Mouse (Mus musculus) hindbrain, embryonic 10.5 days (tissue): Measurements from ENCODE around the gene Chd6. TPM values are rescaled to one million over a fixed set of nuclear protein-coding genes. Genes with fewer than 3 reads are reported as not detected.

Source experiments
- DNase-seq: peaks from one replicate; pipeline ENCODE4 v3.0.0-alpha.2; 2017; ENCODE audit warnings: low spot score
- H3K27ac ChIP-seq: fragments of 300-500 bp; sonication (generic); 2 replicates; pipeline ENCODE4 v1.5.1; 2016; ENCODE audit warnings: mild to moderate bottlenecking, moderate library complexity
- H3K27me3 ChIP-seq: fragments of 300-500 bp; sonication (generic); 2 replicates; pipeline ENCODE4 v1.6.1; 2016; ENCODE audit warnings: mild to moderate bottlenecking; ENCODE audit not compliant: poor library complexity, insufficient read depth, severe bottlenecking
- H3K36me3 ChIP-seq: fragments of 300-500 bp; sonication (generic); 2 replicates; pipeline ENCODE4 v1.6.1; 2016; ENCODE audit warnings: mild to moderate bottlenecking, moderate library complexity
- H3K4me1 ChIP-seq: fragments of 300-500 bp; sonication (generic); replicated peaks from 2 replicates; pipeline ENCODE4 v1.6.1; 2016; ENCODE audit warnings: mild to moderate bottlenecking
- H3K4me3 ChIP-seq: fragments of 300-500 bp; sonication (generic); 2 replicates; pipeline ENCODE4 v1.5.1; 2016; ENCODE audit warnings: mild to moderate bottlenecking, moderate library complexity
- H3K9me3 ChIP-seq: fragments of 300-500 bp; sonication (generic); 2 replicates; pipeline ENCODE4 v1.6.1; 2016; ENCODE audit warnings: mild to moderate bottlenecking, moderate library complexity
- WGBS: fragments of 180-500 bp; shearing (Covaris S2); methylation state at CpG from one replicate; pipeline ENCODE4 v1.1.7; 2016; 5-methylcytosine and 5-hydroxymethylcytosine counted together
- polyA plus RNA-seq: library from polyadenylated mRNA; unstranded; fragments of >200 nt; fragmentation: Nextera tagmentation; extraction: Ambion mirVana; gene quantifications from 2 replicates; pipeline ENCODE4 v1.2.1, GENCODE M21; 2016

Chd6 gene
- polyA plus RNA-seq, 1 experiment from 2014 or later = 29.5 TPM

GRCm38 (mm10) chr2:161107236-161107635 is 1.6 kb downstream of the Chd6 start:
- DNase-seq = no peak
- Histone ChIP-seq H3K36me3 (peaks cover 7% of the 10 kb centered on the region; the same call in 1 of the 2 replicates), H3K4me1 (peaks cover 32% of the 10 kb centered on the region), H3K27me3 (no peaks in the 10 kb centered on the region), H3K27ac (no peak overlapping the region), H3K4me3 (peak overlapping the region; percentile 96), H3K9me3 (no peaks in the 10 kb centered on the region)
- 89% methylated on average over 2 of the region's 2 CpGs for WGBS

DNA sequence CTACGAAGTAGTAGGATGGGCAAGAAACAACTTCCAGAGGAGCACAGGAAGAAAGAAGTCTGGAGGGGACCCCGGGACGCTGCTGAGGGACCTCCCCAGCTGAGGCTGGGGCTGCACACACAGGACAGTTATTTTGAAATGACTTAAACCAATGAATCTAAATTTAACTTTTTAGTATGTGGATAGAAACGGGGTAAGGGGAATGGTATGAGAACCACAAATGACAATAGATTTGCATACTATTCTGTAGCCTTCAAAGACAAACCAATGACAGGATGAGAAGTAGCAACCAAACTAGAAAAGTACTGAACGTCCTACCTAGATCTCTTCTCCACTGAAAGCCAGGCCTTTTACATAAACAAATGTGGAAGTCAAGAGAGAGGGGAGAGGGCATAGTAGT is 5.1 kb downstream of the Chd6 start:
- Histone ChIP-seq H3K36me3 (peaks cover 7% of the 10 kb centered on the region; the same call in 1 of the 2 replicates), H3K9me3 (no peaks in the 10 kb centered on the region), H3K4me1 (peaks cover 22% of the 10 kb centered on the region), H3K4me3 (no peak overlapping the region), H3K27me3 (no peaks in the 10 kb centered on the region), H3K27ac (no peak overlapping the region)
- DNase-seq = no peak
- 82% methylated on average over 5 of the region's 5 CpGs for WGBS

DNA sequence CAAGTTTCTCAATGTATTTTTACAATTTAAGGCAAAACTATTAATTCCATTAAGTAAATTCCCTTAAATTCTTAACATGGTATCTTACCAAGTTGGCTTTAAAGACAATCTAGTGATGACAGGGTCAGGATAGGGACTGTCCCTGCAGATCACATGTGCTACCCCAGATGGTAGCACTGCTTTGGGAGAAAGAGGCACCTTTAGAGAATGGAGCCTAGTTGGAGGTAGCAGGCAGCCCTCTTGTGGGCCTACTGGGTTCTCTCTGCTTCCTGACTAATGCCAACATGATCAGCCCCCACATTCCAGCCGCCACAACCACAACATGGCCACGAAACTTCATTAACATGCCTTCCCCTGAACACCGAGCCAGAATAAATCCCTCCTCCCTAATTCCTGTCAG is 6.8 kb downstream of the Chd6 start:
- no peaks in the 10 kb centered on the region for H3K27me3 ChIP-seq
- 75% methylated on average over 3 of the region's 3 CpGs for WGBS
- H3K4me1 ChIP-seq = peaks cover 14% of the 10 kb centered on the region
- H3K27ac ChIP-seq = no peak overlapping the region
- H3K36me3 ChIP-seq = peaks cover 7% of the 10 kb centered on the region; the same call in 1 of the 2 replicates
- no peak overlapping the region for H3K4me3 ChIP-seq
- DNase-seq = no peak
- H3K9me3 ChIP-seq = no peaks in the 10 kb centered on the region

- Histone ChIP-seq H3K4me3 (no peak overlapping the region), H3K4me1 (peaks cover 3% of the 10 kb centered on the region; the same call in 1 of the 2 replicates), H3K27ac (no peak overlapping the region), H3K36me3 (peaks cover 4% of the 10 kb centered on the region; the same call in 1 of the 2 replicates), H3K9me3 (no peaks in the 10 kb centered on the region), H3K27me3 (no peaks in the 10 kb centered on the region)
- 94% methylated on average over 5 of the region's 5 CpGs for WGBS
- DNase-seq = no peak
These were observed 11.1 kb downstream of the Chd6 start for GRCm38 (mm10) chr2:161097746-161098145.

GRCm38 (mm10) chr2:161090746-161091405 is 18.0 kb downstream of the Chd6 start:
- WGBS = 92% methylated on average over 6 of the region's 6 CpGs
- Histone ChIP-seq H3K9me3 (no peaks in the 10 kb centered on the region), H3K4me1 (no peaks in the 10 kb centered on the region; the same call in 1 of the 2 replicates), H3K36me3 (peaks cover 12% of the 10 kb centered on the region), H3K4me3 (no peak overlapping the region), H3K27me3 (no peaks in the 10 kb centered on the region), H3K27ac (no peak overlapping the region)
- DNase-seq = no peak

DNA sequence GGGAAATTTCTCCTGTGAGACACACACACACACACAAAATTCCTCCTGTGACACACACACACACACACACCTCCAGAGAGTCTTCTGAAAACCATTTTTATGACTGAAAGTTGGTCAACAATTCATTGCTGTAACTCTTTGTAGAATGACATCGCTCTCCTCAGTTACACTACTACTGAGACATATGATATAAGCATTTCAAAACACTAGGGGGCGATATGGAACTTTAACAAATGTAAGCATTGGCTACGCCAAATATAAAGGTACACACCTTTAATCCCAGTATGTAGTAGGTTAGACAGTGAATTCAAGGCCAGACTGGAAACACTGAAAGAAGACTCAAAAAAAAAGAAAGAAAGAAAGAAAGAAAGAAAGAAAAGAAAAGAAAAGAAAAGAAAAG is 18.7 kb downstream of the Chd6 start:
- DNase-seq = no peak
- H3K27me3 ChIP-seq = no peaks in the 10 kb centered on the region
- no peaks in the 10 kb centered on the region; the same call in 1 of the 2 replicates for H3K4me1 ChIP-seq
- H3K9me3 ChIP-seq = no peaks in the 10 kb centered on the region
- no peak overlapping the region for H3K4me3 ChIP-seq
- 69% methylated on average over 3 of the region's 3 CpGs for WGBS
- H3K27ac ChIP-seq = no peak overlapping the region
- H3K36me3 ChIP-seq = peaks cover 12% of the 10 kb centered on the region

DNA sequence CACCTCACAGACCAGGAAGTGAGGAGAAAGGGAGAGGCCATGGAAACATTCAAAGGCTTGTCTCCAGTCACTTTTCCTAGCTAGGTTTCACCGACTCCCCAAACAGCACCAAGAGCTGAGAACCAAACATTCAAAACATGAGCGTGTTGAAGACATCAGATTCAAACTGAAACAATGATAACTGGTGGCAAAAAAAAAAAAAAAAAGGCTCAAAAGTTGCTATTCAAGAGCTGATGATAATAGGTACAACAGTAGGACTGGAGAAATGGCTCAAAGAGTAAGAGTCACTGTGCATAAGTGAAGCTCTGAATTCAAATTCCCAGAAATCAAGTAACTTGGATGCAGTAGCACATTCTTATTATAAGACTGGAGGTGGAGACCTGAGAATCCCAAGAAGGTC is 30.3 kb downstream of the Chd6 start:
- no peak overlapping the region for H3K27ac ChIP-seq
- WGBS = 94% methylated on average over 2 of the region's 2 CpGs
- no peak overlapping the region for H3K4me3 ChIP-seq
- no peaks in the 10 kb centered on the region for H3K4me1 ChIP-seq
- no peaks in the 10 kb centered on the region for H3K27me3 ChIP-seq
- H3K36me3 ChIP-seq = peaks cover 14% of the 10 kb centered on the region
- DNase-seq = no peak
- H3K9me3 ChIP-seq = no peaks in the 10 kb centered on the region

- H3K4me1 ChIP-seq = no peaks in the 10 kb centered on the region
- peaks cover 14% of the 10 kb centered on the region for H3K36me3 ChIP-seq
- H3K27me3 ChIP-seq = no peaks in the 10 kb centered on the region
- no peak for DNase-seq
- no peak overlapping the region for H3K4me3 ChIP-seq
- H3K27ac ChIP-seq = no peak overlapping the region
- H3K9me3 ChIP-seq = no peaks in the 10 kb centered on the region
- 93% methylated on average over 4 of the region's 4 CpGs for WGBS
These were observed 32.6 kb downstream of the Chd6 start for GRCm38 (mm10) chr2:161076262-161076661.

GRCm38 (mm10) chr2:161075553-161075952 is 33.3 kb downstream of the Chd6 start:
- Histone ChIP-seq H3K27me3 (no peaks in the 10 kb centered on the region), H3K4me3 (no peak overlapping the region), H3K4me1 (no peaks in the 10 kb centered on the region), H3K9me3 (no peaks in the 10 kb centered on the region), H3K27ac (no peak overlapping the region), H3K36me3 (peaks cover 14% of the 10 kb centered on the region)
- no peak for DNase-seq
- WGBS = 86% methylated on average over 5 of the region's 5 CpGs

DNA sequence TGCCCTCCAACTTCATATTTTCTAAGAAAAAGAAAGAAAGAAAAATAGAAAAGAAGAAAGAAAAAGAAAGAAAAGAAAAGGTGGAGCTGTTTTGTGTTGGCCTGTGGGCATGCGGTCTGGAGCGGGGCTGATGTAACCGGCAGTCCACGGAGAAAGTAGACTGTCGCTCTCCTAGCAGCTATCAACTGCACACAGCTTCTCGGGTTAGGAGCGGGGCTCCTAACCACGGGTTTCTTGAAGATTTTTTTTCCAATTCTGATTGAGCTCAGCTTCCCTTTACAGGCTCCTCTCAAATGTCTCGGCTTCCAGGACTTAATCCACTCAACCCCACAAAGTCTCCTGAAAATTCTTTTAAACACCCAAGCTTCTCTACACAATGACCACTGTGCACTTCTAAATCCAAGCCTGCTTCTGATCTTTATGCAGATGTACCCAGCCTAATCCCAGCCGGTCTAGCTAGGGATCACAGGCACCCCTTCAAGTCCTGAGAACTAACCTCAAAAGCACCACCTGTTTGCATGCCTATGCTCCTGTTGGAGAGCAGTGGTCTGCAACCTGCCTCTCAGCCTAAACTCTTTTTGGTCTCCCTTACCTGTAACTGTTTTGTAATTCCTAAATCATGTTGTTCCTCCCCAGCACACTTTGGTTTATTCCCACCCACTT is 42.6 kb downstream of the Chd6 start:
- 73% methylated on average over 10 of the region's 10 CpGs for WGBS
- no peaks in the 10 kb centered on the region for H3K27me3 ChIP-seq
- no peak for DNase-seq
- H3K4me3 ChIP-seq = no peak overlapping the region
- no peaks in the 10 kb centered on the region for H3K9me3 ChIP-seq
- no peak overlapping the region for H3K27ac ChIP-seq
- 0 out of 2 replicates have a peak, but pooled peaks cover 4% of the 10 kb centered on the region for H3K4me1 ChIP-seq
- H3K36me3 ChIP-seq = peaks cover 20% of the 10 kb centered on the region

DNA sequence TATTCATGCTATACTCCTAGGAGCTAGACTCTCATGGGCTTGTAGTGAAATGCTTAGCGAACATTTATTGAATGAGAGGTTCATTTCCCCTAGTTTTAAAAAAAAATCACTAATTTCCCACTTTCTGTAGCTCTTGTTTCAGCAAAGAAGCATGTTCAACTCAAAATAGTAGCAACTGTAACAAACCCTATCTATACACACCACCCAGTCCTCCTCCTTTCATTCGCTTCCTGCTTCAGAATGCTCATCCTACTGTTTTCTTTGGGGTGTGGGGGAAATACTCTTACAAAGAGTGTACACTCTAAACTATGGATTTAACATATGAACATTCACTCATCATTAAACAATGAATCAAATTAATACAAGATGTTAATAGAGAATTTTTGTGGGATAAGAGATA is 43.3 kb downstream of the Chd6 start:
- DNase-seq = no peak
- Histone ChIP-seq H3K27me3 (no peaks in the 10 kb centered on the region), H3K9me3 (no peaks in the 10 kb centered on the region), H3K36me3 (peaks cover 20% of the 10 kb centered on the region), H3K4me1 (0 out of 2 replicates have a peak, but pooled peaks cover 4% of the 10 kb centered on the region), H3K4me3 (no peak overlapping the region), H3K27ac (no peak overlapping the region)
- WGBS = 89% methylated on average over 2 of the region's 2 CpGs

DNA sequence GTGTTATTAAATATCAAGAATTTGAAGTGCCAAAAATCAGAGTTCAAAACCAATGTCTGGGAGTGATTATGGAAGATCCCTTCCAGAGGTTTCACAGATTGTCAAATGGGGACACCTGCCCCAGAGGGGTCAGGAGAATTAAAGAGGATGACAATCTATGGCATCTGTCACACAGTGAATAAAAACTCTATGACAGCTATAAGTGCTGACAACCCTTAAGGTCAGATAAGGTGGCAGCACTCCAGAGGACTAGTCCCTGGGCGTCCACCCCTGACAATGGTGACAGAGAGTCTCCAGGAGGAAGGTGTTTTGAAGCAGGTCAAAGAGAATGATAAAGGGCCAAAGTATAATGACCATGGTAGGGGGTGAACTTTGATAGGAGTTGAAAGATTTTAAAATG is 44.0 kb downstream of the Chd6 start:
- 76% methylated on average over 1 of the region's 1 CpGs for WGBS
- H3K4me3 ChIP-seq = no peak overlapping the region
- H3K9me3 ChIP-seq = no peaks in the 10 kb centered on the region
- H3K27me3 ChIP-seq = no peaks in the 10 kb centered on the region
- H3K4me1 ChIP-seq = 0 out of 2 replicates have a peak, but pooled peaks cover 4% of the 10 kb centered on the region
- no peak overlapping the region for H3K27ac ChIP-seq
- no peak for DNase-seq
- H3K36me3 ChIP-seq = peaks cover 17% of the 10 kb centered on the region

- 88% methylated on average over 4 of the region's 4 CpGs for WGBS
- no peaks in the 10 kb centered on the region for H3K27me3 ChIP-seq
- no peaks in the 10 kb centered on the region for H3K9me3 ChIP-seq
- peaks cover 18% of the 10 kb centered on the region for H3K36me3 ChIP-seq
- DNase-seq = no peak
- no peak overlapping the region for H3K4me3 ChIP-seq
- H3K4me1 ChIP-seq = no peaks in the 10 kb centered on the region
- H3K27ac ChIP-seq = no peak overlapping the region
These were observed 50.0 kb downstream of the Chd6 start for GRCm38 (mm10) chr2:161058841-161059240.
